ENCODE assay signal across 8 mouse cellular contexts in genomic region chr19:10869241-10869885, GRCm38 (mm10). TPM values are rescaled to one million over a fixed set of nuclear protein-coding genes. Genes with fewer than 3 reads are reported as not detected.
DNase-seq lines count a peak whose midpoint lies in the region.

No protein-coding gene starts in this region.

- peak; percentile 64 for DNase-seq in adrenal gland, adult 8-10 months
- peak; percentile 94 for DNase-seq in embryo, embryonic 10 days (ENCODE audit: low spot score)
- peak; percentile 66 for DNase-seq in gastrocnemius, postnatal 25 days
- DNase-seq in induced T-regulatory cell, adult 2 months (ENCODE audit: low read depth), result peak; percentile 47
- DNase-seq in left cerebral cortex, adult 8-10 months (ENCODE audit: low spot score in 2 of 2), result peak; percentile 78 to 84
- peak; percentile 81 to 85 for DNase-seq in lung, postnatal 4 days
- peak; percentile 91 to 92 for DNase-seq in right cerebral cortex, postnatal 10 days (ENCODE audit: low spot score in 2 of 2)
- DNase-seq in c-Kit-positive CD71-positive TER-119-positive erythroid progenitor cells, embryonic 14.5 days (ENCODE audit: low spot score), result no peak

RNA-seq across cellular contexts. Expression of gene Tmem132a, which starts 0.4 kb away (rescaled TPM):
- total RNA-seq in adrenal gland, adult 8-10 months (2022), result 10 to 100 TPM; 39.0 to 47.6 (median 39.9) TPM
- total RNA-seq in gastrocnemius, postnatal 25 days (2021), result 1 to 10 TPM; 5.8 to 8.4 TPM
- 100 to 1,000 TPM; 218 to 239 (median 228) TPM for total RNA-seq in left cerebral cortex, adult 8-10 months (2022)

RNA-seq across cellular contexts. Expression of gene Tmem109, which starts 12.4 kb away (rescaled TPM):
- 100 to 1,000 TPM; 132 to 209 (median 153) TPM for total RNA-seq in adrenal gland, adult 8-10 months (2022)
- total RNA-seq in gastrocnemius, postnatal 25 days (2021), result 100 to 1,000 TPM; 190 to 210 TPM
- total RNA-seq in left cerebral cortex, adult 8-10 months (2022), result 10 to 100 TPM; 45.0 to 48.1 (median 45.5) TPM

RNA-seq across cellular contexts. Expression of gene Prpf19, which starts 25.7 kb away (rescaled TPM):
- 100 to 1,000 TPM; 202 to 232 (median 221) TPM for total RNA-seq in adrenal gland, adult 8-10 months (2022)
- total RNA-seq in gastrocnemius, postnatal 25 days (2021), result 100 to 1,000 TPM; 149 to 172 TPM
- total RNA-seq in left cerebral cortex, adult 8-10 months (2022), result 100 to 1,000 TPM; 196 to 220 (median 207) TPM

RNA-seq across cellular contexts. Expression of gene Slc15a3, which starts 29.8 kb away (rescaled TPM):
- 1 to 10 TPM; 3.7 to 8.4 (median 5.1) TPM for total RNA-seq in adrenal gland, adult 8-10 months (2022)
- total RNA-seq in gastrocnemius, postnatal 25 days (2021), result under 1 TPM; 0.38 to 0.67 TPM
- total RNA-seq in left cerebral cortex, adult 8-10 months (2022), result 10 to 100 TPM in 1 of 4 experiments, 1 to 10 TPM in 3; 1.2 to 11.7 (median 3.9) TPM

RNA-seq across cellular contexts. Expression of gene Cd6, which starts 39.5 kb away (rescaled TPM):
- total RNA-seq in adrenal gland, adult 8-10 months (2022), result under 1 TPM in 2 of 4 experiments, not detected in 2; 0.18 to 0.30 TPM
- total RNA-seq in gastrocnemius, postnatal 25 days (2021), result under 1 TPM in 1 of 2 experiments, not detected in 1; 0.13 TPM
- 1 to 10 TPM; 1.5 to 4.1 (median 2.2) TPM for total RNA-seq in left cerebral cortex, adult 8-10 months (2022)

Comparison
In these comparisons a context has a peak if more than half of its experiments do, and no peak if none do; other contexts are left out.
1. RNA of gene Tmem132a, which starts 0.4 kb away (total RNA-seq): 218 to 239 TPM in left cerebral cortex, adult 8-10 months; 39.0 to 47.6 TPM in adrenal gland, adult 8-10 months and 5.8 to 8.4 TPM in gastrocnemius, postnatal 25 days; every median in the first group is over 4 times any median in the second.